Mouse (Mus musculus) kidney, embryonic 16.5 days (tissue): Measurements from ENCODE around the gene Olfr196. TPM values are rescaled to one million over a fixed set of nuclear protein-coding genes. Genes with fewer than 3 reads are reported as not detected.

ENCODE experiments used
- polyA plus RNA-seq: library from polyadenylated mRNA; unstranded; fragments of >200 nt; fragmentation: Nextera tagmentation; extraction: Ambion mirVana; gene quantifications from 2 replicates; pipeline ENCODE4 v1.2.1, GENCODE M21; 2015

Olfr196 gene
- polyA plus RNA-seq, 1 experiment from 2014 or later = not detected

Other genes with a start within 250 kb of the Olfr196 start
- not detected in 2 replicates for gene Olfr181, start 241.7 kb downstream of the Olfr196 start, polyA plus RNA-seq
- not detected in 2 replicates for gene Olfr180, start 241.1 kb downstream of the Olfr196 start, polyA plus RNA-seq
- not detected in 2 replicates for gene Olfr183, start 175.1 kb downstream of the Olfr196 start, polyA plus RNA-seq
- not detected in 2 replicates for gene Olfr186, start 140.2 kb downstream of the Olfr196 start, polyA plus RNA-seq
- not detected in 2 replicates for gene Olfr187, start 130.7 kb downstream of the Olfr196 start, polyA plus RNA-seq
- not detected in 2 replicates for gene Olfr190, start 92.4 kb downstream of the Olfr196 start, polyA plus RNA-seq
- gene Olfr191, start 80.6 kb downstream of the Olfr196 start, polyA plus RNA-seq = not detected in 2 replicates
- gene Olfr193, start 58.6 kb downstream of the Olfr196 start, polyA plus RNA-seq = not detected in 2 replicates
- not detected in 2 replicates for gene Olfr194, start 49.4 kb downstream of the Olfr196 start, polyA plus RNA-seq
- not detected in 2 replicates for gene Olfr195, start 23.4 kb downstream of the Olfr196 start, polyA plus RNA-seq
- not detected in 2 replicates for gene Olfr198, start 33.1 kb upstream of the Olfr196 start, polyA plus RNA-seq
- not detected in 2 replicates for gene Olfr199, start 49.3 kb upstream of the Olfr196 start, polyA plus RNA-seq
- not detected in 2 replicates for gene Olfr201, start 102.2 kb upstream of the Olfr196 start, polyA plus RNA-seq
- not detected in 2 replicates for gene Olfr202, start 116.3 kb upstream of the Olfr196 start, polyA plus RNA-seq
- not detected in 2 replicates for gene Olfr203, start 128.4 kb upstream of the Olfr196 start, polyA plus RNA-seq
- not detected in 2 replicates for gene Olfr204, start 147.8 kb upstream of the Olfr196 start, polyA plus RNA-seq
- not detected in 2 replicates for gene Olfr205, start 160.7 kb upstream of the Olfr196 start, polyA plus RNA-seq
- not detected in 2 replicates for gene Olfr206, start 178.8 kb upstream of the Olfr196 start, polyA plus RNA-seq
- not detected in 2 replicates for gene Olfr209, start 193.5 kb upstream of the Olfr196 start, polyA plus RNA-seq
- 0.06 TPM in 1 of 2 replicates, not detected in the other for gene Gabrr3, start 236.9 kb upstream of the Olfr196 start, polyA plus RNA-seq